ENCODE assay signal across 23 mouse cellular contexts in the genomic region with DNA sequence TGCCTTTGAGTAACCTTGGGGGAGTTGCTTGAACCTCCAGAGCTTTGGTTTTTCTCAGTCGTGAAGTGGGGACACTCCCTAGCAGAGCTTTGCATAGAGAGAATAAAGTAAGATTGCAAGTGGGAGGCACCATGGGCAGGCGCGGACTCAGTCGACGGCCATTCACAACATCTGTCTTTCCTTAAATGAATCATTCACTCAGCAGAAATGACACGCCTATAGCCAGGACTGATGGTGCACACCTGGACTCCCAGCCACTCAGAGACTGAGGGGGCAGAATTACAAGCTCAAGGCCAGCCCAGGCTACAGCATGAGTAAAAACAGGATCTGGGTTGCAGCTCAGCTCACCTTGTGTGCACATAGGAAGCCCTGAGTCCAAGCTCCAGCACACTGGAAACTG.
DNase-seq lines count a peak whose midpoint lies in the region; ATAC-seq lines count a peak whose summit lies in the region.
"Had no signal": no experiment of that assay in that cellular context is flagged by ENCODE, and none has a peak within 500 bp of the region (broad histone marks: within the 10 kb centered on the region; RNA-seq: fewer than 3 reads in every experiment).

No protein-coding gene starts in this region.

- DNase-seq in limb, embryonic 11.5 days (ENCODE audit: low spot score), result peak; percentile 35
- DNase-seq in limb, embryonic 10.5 days (ENCODE audit: low spot score), result no peak
- no peak for DNase-seq in embryo, embryonic 9.5 days (ENCODE audit: extremely low spot score)
- DNase-seq in gastrocnemius, adult 8-10 months (ENCODE audit: low spot score in 2 of 2), result no peak
- DNase-seq: adrenal gland, postnatal 25 days; cerebellum, adult 18-20 months; cerebellum, adult 9-11 months; cerebellum, postnatal 36 days; gastrocnemius, adult 2 months; heart, adult 18-20 months; heart, postnatal 14 days; kidney, adult 11 months had no signal

- no peak for ATAC-seq in limb, embryonic 11.5 days (ENCODE audit: insufficient number of reproducible peaks, low FRiP score, low TSS enrichment, low read depth)
- peak; percentile 66 for ATAC-seq in intestine, embryonic 15.5 days
- no peak for ATAC-seq in limb, embryonic 12.5 days (ENCODE audit: insufficient number of reproducible peaks, insufficient read depth, low FRiP score, low TSS enrichment, low read depth)
- ATAC-seq in heart, embryonic 12.5 days (ENCODE audit: insufficient number of reproducible peaks, low FRiP score), result no peak
- ATAC-seq: activated CD4-positive, CD25-positive, alpha-beta regulatory T cell, adult 4 months; forebrain, embryonic 16.5 days had no signal

- no peaks in the 10 kb centered on the region for H3K9me3 ChIP-seq in limb, embryonic 11.5 days (ENCODE audit: control insufficient read depth, low read length)
- H3K9me3 ChIP-seq in limb, embryonic 10.5 days (replicated peaks), result no peaks in the 10 kb centered on the region
- no peaks in the 10 kb centered on the region for H3K9me3 ChIP-seq in intestine, embryonic 15.5 days
- no peaks in the 10 kb centered on the region for H3K9me3 ChIP-seq in limb, embryonic 12.5 days
- no peaks in the 10 kb centered on the region for H3K9me3 ChIP-seq in heart, embryonic 12.5 days (replicated peaks)
- H3K9me3 ChIP-seq: embryonic facial prominence, embryonic 12.5 days; forebrain, embryonic 12.5 days; G1E; heart, embryonic 10.5 days; heart, embryonic 15.5 days had no signal

- H3K27me3 ChIP-seq in limb, embryonic 11.5 days (ENCODE audit: control insufficient read depth, insufficient read depth, low read length), result no peaks in the 10 kb centered on the region
- 0 out of 2 replicates have a peak, but pooled peaks cover 3% of the 10 kb centered on the region for H3K27me3 ChIP-seq in limb, embryonic 10.5 days (ENCODE audit: low read depth, poor library complexity, severe bottlenecking)
- H3K27me3 ChIP-seq in intestine, embryonic 15.5 days (replicated peaks), result no peaks in the 10 kb centered on the region
- no peaks in the 10 kb centered on the region for H3K27me3 ChIP-seq in limb, embryonic 12.5 days
- H3K27me3 ChIP-seq in heart, embryonic 12.5 days (replicated peaks), result peaks cover 29% of the 10 kb centered on the region
- H3K27me3 ChIP-seq: embryonic facial prominence, embryonic 12.5 days; forebrain, embryonic 12.5 days had no signal

- WGBS in limb, embryonic 11.5 days, result 29% methylated on average over 6 of the region's 6 CpGs
- 60% methylated on average over 6 of the region's 6 CpGs for WGBS in limb, embryonic 10.5 days
- WGBS in intestine, embryonic 15.5 days, result 29% methylated on average over 6 of the region's 6 CpGs
- WGBS in limb, embryonic 12.5 days, result 25% methylated on average over 6 of the region's 6 CpGs
- WGBS in heart, embryonic 12.5 days, result 65% methylated on average over 6 of the region's 6 CpGs

- H3K4me2 ChIP-seq in limb, embryonic 11.5 days (ENCODE audit: low read depth, severe bottlenecking), result no peak overlapping the region
- H3K4me2 ChIP-seq in intestine, embryonic 15.5 days (replicated peaks), result no peak overlapping the region
- no peak overlapping the region for H3K4me2 ChIP-seq in limb, embryonic 12.5 days
- no peak overlapping the region for H3K4me2 ChIP-seq in heart, embryonic 12.5 days
- H3K4me2 ChIP-seq: embryonic facial prominence, embryonic 12.5 days; forebrain, embryonic 12.5 days; heart, embryonic 15.5 days; hindbrain, embryonic 14.5 days had no signal

- no peak overlapping the region for H3K27ac ChIP-seq in limb, embryonic 11.5 days (replicated peaks; ENCODE audit: low read depth, low read length)
- H3K27ac ChIP-seq in limb, embryonic 10.5 days, result no peak overlapping the region
- H3K27ac ChIP-seq in intestine, embryonic 15.5 days, result no peak overlapping the region
- 0 out of 2 replicates have a peak overlapping the region, but pooled peaks have one; percentile 7 for H3K27ac ChIP-seq in limb, embryonic 12.5 days
- no peak overlapping the region for H3K27ac ChIP-seq in heart, embryonic 12.5 days (ENCODE audit: poor library complexity, severe bottlenecking)
- H3K27ac ChIP-seq: embryonic facial prominence, embryonic 12.5 days; forebrain, embryonic 12.5 days; gastrocnemius, adult 2 months; heart, embryonic 10.5 days; heart, embryonic 15.5 days; hindbrain, embryonic 14.5 days had no signal

- no peak overlapping the region for H3K4me3 ChIP-seq in limb, embryonic 11.5 days (ENCODE audit: low read depth, low read length)
- no peak overlapping the region for H3K4me3 ChIP-seq in limb, embryonic 10.5 days
- no peak overlapping the region for H3K4me3 ChIP-seq in intestine, embryonic 15.5 days (replicated peaks)
- no peak overlapping the region for H3K4me3 ChIP-seq in limb, embryonic 12.5 days (replicated peaks)
- H3K4me3 ChIP-seq in heart, embryonic 12.5 days, result no peak overlapping the region
- H3K4me3 ChIP-seq: embryonic facial prominence, embryonic 12.5 days; forebrain, embryonic 12.5 days; gastrocnemius, adult 2 months; heart, embryonic 10.5 days; heart, embryonic 15.5 days had no signal

- no peak overlapping the region for H3K9ac ChIP-seq in limb, embryonic 11.5 days (ENCODE audit: low read length)
- H3K9ac ChIP-seq in intestine, embryonic 15.5 days, result no peak overlapping the region
- no peak overlapping the region for H3K9ac ChIP-seq in limb, embryonic 12.5 days (replicated peaks)
- no peak overlapping the region for H3K9ac ChIP-seq in heart, embryonic 12.5 days
- H3K9ac ChIP-seq: embryonic facial prominence, embryonic 12.5 days; forebrain, embryonic 12.5 days; heart, embryonic 15.5 days; hindbrain, embryonic 14.5 days had no signal

- no peaks in the 10 kb centered on the region for H3K36me3 ChIP-seq in limb, embryonic 11.5 days (ENCODE audit: control insufficient read depth, insufficient read depth, low read length)
- H3K36me3 ChIP-seq in limb, embryonic 10.5 days, result peaks cover 6% of the 10 kb centered on the region
- 0 out of 2 replicates have a peak, but pooled peaks cover 3% of the 10 kb centered on the region for H3K36me3 ChIP-seq in intestine, embryonic 15.5 days
- no peaks in the 10 kb centered on the region for H3K36me3 ChIP-seq in limb, embryonic 12.5 days
- H3K36me3 ChIP-seq in heart, embryonic 12.5 days, result no peaks in the 10 kb centered on the region
- H3K36me3 ChIP-seq: embryonic facial prominence, embryonic 12.5 days; G1E; heart, embryonic 10.5 days; heart, embryonic 15.5 days had no signal

- peaks cover 5% of the 10 kb centered on the region; the same call in 1 of the 2 replicates for H3K4me1 ChIP-seq in limb, embryonic 11.5 days (ENCODE audit: control insufficient read depth, insufficient read depth, low read length)
- H3K4me1 ChIP-seq in limb, embryonic 10.5 days, result peaks cover 53% of the 10 kb centered on the region
- H3K4me1 ChIP-seq in intestine, embryonic 15.5 days (replicated peaks), result peaks cover 10% of the 10 kb centered on the region; the same call in 1 of the 2 replicates
- H3K4me1 ChIP-seq in limb, embryonic 12.5 days (replicated peaks), result peaks cover 28% of the 10 kb centered on the region
- H3K4me1 ChIP-seq in heart, embryonic 12.5 days (replicated peaks), result peaks cover 11% of the 10 kb centered on the region
- H3K4me1 ChIP-seq: heart, embryonic 15.5 days had no signal
